In the genomic region with DNA sequence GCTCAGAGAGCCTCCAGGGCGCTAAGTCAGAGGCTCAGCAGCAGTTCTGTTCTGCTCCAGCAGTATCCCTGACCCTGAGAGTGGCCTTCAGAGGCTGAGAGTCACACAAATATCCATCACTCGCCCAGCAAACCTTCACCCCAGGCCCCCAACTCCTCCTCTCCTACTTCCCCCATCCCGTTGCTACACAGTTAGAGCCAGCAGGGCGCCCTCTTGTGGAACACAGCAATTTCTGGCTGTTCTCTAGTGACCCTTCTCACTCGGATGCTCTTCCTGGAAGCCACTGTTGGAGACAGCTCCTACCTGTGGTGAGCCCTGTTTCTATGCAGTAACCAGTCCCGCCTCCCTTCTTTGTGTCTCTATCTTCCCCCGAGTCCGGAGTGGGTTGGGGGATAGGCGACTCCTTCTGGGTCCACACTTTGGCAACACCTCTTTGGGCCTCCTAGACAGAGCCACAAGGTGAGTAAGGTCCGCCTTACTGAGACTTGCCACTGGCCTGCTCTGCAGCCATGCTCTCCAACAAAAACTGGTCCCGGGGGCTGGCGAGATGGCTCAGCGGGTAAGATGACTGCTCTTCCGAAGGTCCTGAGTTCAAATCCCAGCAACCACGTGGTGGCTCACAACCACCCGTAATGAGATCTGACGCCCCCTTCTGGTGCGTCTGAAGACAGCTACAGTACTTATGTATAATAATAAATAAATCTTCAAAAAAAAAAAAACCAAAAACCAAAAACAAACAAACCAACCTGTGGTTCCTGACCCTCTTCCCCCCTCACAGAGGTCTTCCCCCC, we compare ENCODE assay signal across 8 mouse cellular contexts. TPM values are rescaled to one million over a fixed set of nuclear protein-coding genes. Genes with fewer than 3 reads are reported as not detected.
DNase-seq lines count a peak whose midpoint lies in the region; ATAC-seq lines count a peak whose summit lies in the region.

No protein-coding gene starts in this region.

- H3K9ac ChIP-seq in hindbrain, embryonic 14.5 days = peak overlapping the region; percentile 99; the same call in 1 of the 2 replicates

- peak overlapping the region; percentile 79 for H3K4me2 ChIP-seq in hindbrain, embryonic 14.5 days (replicated peaks)

- peak overlapping the region; percentile 96 for H3K4me3 ChIP-seq in hindbrain, embryonic 14.5 days (replicated peaks; ENCODE audit: low read length)

- peaks cover 52% of the 10 kb centered on the region for H3K4me1 ChIP-seq in hindbrain, embryonic 14.5 days (replicated peaks; ENCODE audit: control insufficient read depth, insufficient read depth, low read length)

- ATAC-seq in hindbrain, embryonic 14.5 days (ENCODE audit: low FRiP score) = peak; percentile 42
- peak; percentile 58 for ATAC-seq in megakaryocyte, adult 5-6 weeks (ENCODE audit: poor library complexity, severe bottlenecking)

- peak overlapping the region; percentile 96 for H3K27ac ChIP-seq in hindbrain, embryonic 14.5 days

- DNase-seq in T-cell, adult 2 months (ENCODE audit: low spot score) = peak; percentile 85
- peak; percentile 91 to 92 for DNase-seq in cerebellum, postnatal 10 days
- DNase-seq in frontal cortex, postnatal 25 days (ENCODE audit: low spot score in 2 of 2) = peak; percentile 64 to 70
- DNase-seq in hindbrain, embryonic 14.5 days (ENCODE audit: low spot score) = peak; percentile 89
- DNase-seq in left cerebral cortex, adult 18-20 months (ENCODE audit: low spot score in 2 of 2) = peak; percentile 78 to 86
- peak; percentile 85 to 87 for DNase-seq in right cerebral cortex, postnatal 10 days (ENCODE audit: low spot score in 2 of 2)
- peak; percentile 78 to 86 for DNase-seq in urinary bladder, postnatal 4 days (ENCODE audit: low spot score in 2 of 2)

- WGBS in hindbrain, embryonic 14.5 days = 15% methylated on average over 18 of the region's 18 CpGs

- peaks cover 7% of the 10 kb centered on the region for H3K36me3 ChIP-seq in hindbrain, embryonic 14.5 days (replicated peaks; ENCODE audit: control insufficient read depth, insufficient read depth)

- peaks cover 23% of the 10 kb centered on the region for H3K27me3 ChIP-seq in hindbrain, embryonic 14.5 days (ENCODE audit: control insufficient read depth, insufficient read depth, low read length)

- no peaks in the 10 kb centered on the region for H3K9me3 ChIP-seq in hindbrain, embryonic 14.5 days (ENCODE audit: control insufficient read depth, low read length)

RNA-seq across cellular contexts. Expression of a gene that starts 0.8 kb away (rescaled TPM):
- polyA plus RNA-seq in hindbrain, embryonic 14.5 days (2014; fragmentation: Nextera tagmentation; extraction: Ambion mirVana) = 69.2 and 70.3 TPM in 2 replicates
- 100 to 1,000 TPM; 161 to 169 TPM for total RNA-seq in left cerebral cortex, adult 18-20 months (2021)
- total RNA-seq in megakaryocyte, adult 5-6 weeks (2015) = 112 and 121 TPM in 2 replicates
- total RNA-seq in megakaryocyte, adult 5-6 weeks (2017) = 112 and 118 TPM in 2 replicates

RNA-seq across cellular contexts. Expression of a gene that starts 3.2 kb away (rescaled TPM):
- polyA plus RNA-seq in hindbrain, embryonic 14.5 days (2014; fragmentation: Nextera tagmentation; extraction: Ambion mirVana) = 2.2 and 4.7 TPM in 2 replicates
- 1 to 10 TPM; 1.1 to 1.5 TPM for total RNA-seq in left cerebral cortex, adult 18-20 months (2021)
- total RNA-seq in megakaryocyte, adult 5-6 weeks (2015) = 6.4 and 9.0 TPM in 2 replicates
- 3.9 and 4.7 TPM in 2 replicates for total RNA-seq in megakaryocyte, adult 5-6 weeks (2017)

RNA-seq across cellular contexts. Expression of a gene that starts 31.0 kb away (rescaled TPM):
- polyA plus RNA-seq in hindbrain, embryonic 14.5 days (2014; fragmentation: Nextera tagmentation; extraction: Ambion mirVana) = 54.2 and 58.4 TPM in 2 replicates
- 10 to 100 TPM; 21.6 to 22.0 TPM for total RNA-seq in left cerebral cortex, adult 18-20 months (2021)
- total RNA-seq in megakaryocyte, adult 5-6 weeks (2015) = 116 and 130 TPM in 2 replicates
- total RNA-seq in megakaryocyte, adult 5-6 weeks (2017) = 122 and 162 TPM in 2 replicates

RNA-seq across cellular contexts. Expression of a gene that starts 44.8 kb away (rescaled TPM):
- polyA plus RNA-seq in hindbrain, embryonic 14.5 days (2014; fragmentation: Nextera tagmentation; extraction: Ambion mirVana) = 39.5 and 41.9 TPM in 2 replicates
- 100 to 1,000 TPM; 267 to 284 TPM for total RNA-seq in left cerebral cortex, adult 18-20 months (2021)
- total RNA-seq in megakaryocyte, adult 5-6 weeks (2015) = 0.41 and 1.2 TPM in 2 replicates
- 0.20 and 0.22 TPM in 2 replicates for total RNA-seq in megakaryocyte, adult 5-6 weeks (2017)

RNA-seq across cellular contexts. Expression of a gene that starts 55.6 kb away (rescaled TPM):
- polyA plus RNA-seq in hindbrain, embryonic 14.5 days (2014; fragmentation: Nextera tagmentation; extraction: Ambion mirVana) = 5.3 and 5.5 TPM in 2 replicates
- total RNA-seq in left cerebral cortex, adult 18-20 months (2021) = 10 to 100 TPM; 16.4 to 19.7 TPM
- total RNA-seq in megakaryocyte, adult 5-6 weeks (2015) = 73.5 and 82.1 TPM in 2 replicates
- 72.3 and 74.9 TPM in 2 replicates for total RNA-seq in megakaryocyte, adult 5-6 weeks (2017)

Comparison
In these comparisons a context has a peak if more than half of its experiments do, and no peak if none do; other contexts are left out.
1. Peak in every context shown above with its lines: DNase-seq, ATAC-seq, H3K4me3 ChIP-seq and H3K27ac ChIP-seq.
2. RNA of a gene that starts 31.0 kb away (total RNA-seq): 116 to 162 TPM in megakaryocyte, adult 5-6 weeks; 21.6 to 22.0 TPM in left cerebral cortex, adult 18-20 months; every median in the first group is over 4 times any median in the second.